Mouse (Mus musculus): ENCODE measurements around the gene Xrcc3.

GRCm38 (mm10) chr12:111803538-111803937, 10.1 kb downstream of the Xrcc3 start:
- no peak for TF ChIP-seq POLR2A (IDR thresholded peaks at IDR 0.05; ENCODE audit: borderline replicate concordance, low read depth, low read length)
- no peak for TF ChIP-seq CTCF (IDR thresholded peaks at IDR 0.05; ENCODE audit: low read depth, low read length)
